Mouse (Mus musculus): ENCODE measurements at regions not wholly inside any gene's neighbourhood (a gene's known extent, or its start where the extent isn't known, plus 50 kb on each side); places are given as distances from the start of the nearest gene placed in this dataset.

DNA sequence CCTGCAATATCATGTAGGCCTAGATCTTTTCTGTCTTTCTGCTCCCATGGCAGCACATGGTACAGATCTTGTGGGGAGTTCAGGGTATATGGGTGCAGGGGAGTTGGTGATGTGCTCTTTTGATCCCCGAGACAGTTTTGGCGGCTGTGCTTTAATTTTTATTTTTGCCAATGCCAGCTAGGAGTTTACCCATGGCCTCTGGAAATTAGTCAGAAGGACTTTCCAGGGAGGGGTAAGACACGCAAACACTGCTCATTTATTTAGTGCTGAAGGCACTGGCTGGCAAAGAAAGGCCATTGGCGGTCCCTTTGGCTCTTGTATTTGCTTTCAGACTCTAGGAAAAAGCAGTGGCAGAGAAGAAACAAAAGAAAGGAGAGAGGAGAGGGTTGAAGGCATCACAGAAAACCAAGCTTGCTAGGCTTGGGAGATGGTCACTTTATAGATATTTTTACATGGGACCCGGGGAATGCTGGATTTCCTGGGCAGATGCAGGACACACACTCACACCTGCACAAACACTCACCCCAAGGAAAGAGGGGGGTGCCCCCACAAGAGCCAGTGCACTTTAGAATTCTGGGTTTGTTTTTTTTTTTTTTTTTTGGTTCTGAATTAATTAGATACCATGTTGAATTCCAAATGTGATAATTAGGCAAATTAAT, 50.4 kb upstream of the Pcdh8 start:
- Histone ChIP-seq H3K9me3 (ENCODE audit: control insufficient read depth, low read length) (no peaks in the 10 kb centered on the region), H3K27ac (ENCODE audit: low read length) (peak overlapping the region; percentile 85), H3K4me3 (replicated peaks; ENCODE audit: low read length) (no peak overlapping the region), H3K36me3 (ENCODE audit: control insufficient read depth, insufficient read depth) (no peaks in the 10 kb centered on the region), H3K4me1 (replicated peaks; ENCODE audit: control insufficient read depth, insufficient read depth, low read length) (peaks cover 25% of the 10 kb centered on the region), H3K27me3 (replicated peaks; ENCODE audit: control insufficient read depth, insufficient read depth, low read length) (no peaks in the 10 kb centered on the region), H3K9ac (replicated peaks; ENCODE audit: low read depth, low read length) (0 out of 2 replicates have a peak overlapping the region, but pooled peaks have one; percentile 19), H3K4me2 (ENCODE audit: low read length) (no peak overlapping the region; the same call in 1 of the 2 replicates)
- ATAC-seq: peak; percentile 51
- WGBS: 20% methylated on average over 5 of the region's 5 CpGs

Data from forebrain, embryonic 16.5 days (tissue).